Mouse (Mus musculus) kidney, adult 9 months (tissue): ENCODE results near the gene Gm9508.

Source experiments
- DNase-seq: peaks from one replicate; pipeline ENCODE4 v3.0.0; 2022

The Gm9508 gene

GRCm38 (mm10) chr10:77667402-77667801 is 29.6 kb downstream of the Gm9508 start:
- DNase-seq: no peak

GRCm38 (mm10) chr10:77666342-77666741 is 30.7 kb downstream of the Gm9508 start:
- DNase-seq: no peak

- DNase-seq: no peak
These were observed 32.9 kb downstream of the Gm9508 start for GRCm38 (mm10) chr10:77663949-77664665.

- peak; percentile 48 for DNase-seq
These were observed 38.6 kb downstream of the Gm9508 start for GRCm38 (mm10) chr10:77658286-77658994.

- no peak for DNase-seq
These were observed 45.0 kb downstream of the Gm9508 start for GRCm38 (mm10) chr10:77652046-77652445.

- DNase-seq: no peak
These were observed 49.1 kb downstream of the Gm9508 start for GRCm38 (mm10) chr10:77647901-77648300.

- DNase-seq: no peak
These were observed 49.6 kb downstream of the Gm9508 start for GRCm38 (mm10) chr10:77647461-77647860.
